Mouse (Mus musculus): Measurements from ENCODE around the gene 1700123O20Rik. TPM values are rescaled to one million over a fixed set of nuclear protein-coding genes. Genes with fewer than 3 reads are reported as not detected.

1700123O20Rik gene
- total RNA-seq, 4 experiments from 2014 or later, result 12.9 to 15.3 (median 13.3) TPM

DNA sequence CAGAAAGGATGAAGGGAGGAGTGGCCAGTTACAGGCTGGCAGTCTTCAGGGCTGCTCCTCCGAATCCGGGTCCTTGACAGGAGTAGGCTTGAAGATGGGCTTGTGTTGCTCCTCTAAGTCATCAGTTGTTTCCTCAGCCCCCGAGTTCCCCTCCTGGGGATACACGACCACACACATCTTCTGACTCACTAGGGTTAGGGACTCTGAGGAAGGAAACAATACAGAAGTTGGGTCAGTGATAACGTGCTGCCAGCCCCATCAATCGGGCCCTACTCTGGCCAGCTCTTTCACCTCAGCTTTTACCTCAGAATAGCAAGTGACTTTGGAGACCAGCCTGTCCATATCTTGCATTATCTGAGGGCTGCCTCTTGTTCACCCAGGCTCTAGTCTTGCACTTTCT is 38.0 kb downstream of the 1700123O20Rik start:
- DNase-seq (ENCODE audit: low spot score), result no peak

DNA sequence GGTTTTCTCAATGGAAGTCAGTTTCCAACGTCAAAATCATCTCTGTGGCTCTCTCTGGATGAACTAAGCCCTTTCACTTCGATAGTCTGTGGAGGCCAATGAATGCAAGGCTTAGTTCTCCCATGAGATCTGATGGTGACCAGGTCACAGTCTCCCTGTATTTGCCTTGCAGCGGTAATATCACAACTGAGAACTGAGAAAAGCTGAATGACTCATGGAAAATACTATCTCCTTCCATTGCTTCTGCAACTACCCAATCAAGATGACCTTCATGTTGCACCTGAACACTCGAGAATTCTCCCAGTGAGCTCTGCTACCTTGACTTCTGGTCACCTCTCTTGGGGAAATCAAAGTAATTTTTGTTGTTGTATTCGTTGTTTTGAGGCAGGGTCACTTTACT is 41.5 kb downstream of the 1700123O20Rik start:
- no peak for DNase-seq (ENCODE audit: low spot score)

DNA sequence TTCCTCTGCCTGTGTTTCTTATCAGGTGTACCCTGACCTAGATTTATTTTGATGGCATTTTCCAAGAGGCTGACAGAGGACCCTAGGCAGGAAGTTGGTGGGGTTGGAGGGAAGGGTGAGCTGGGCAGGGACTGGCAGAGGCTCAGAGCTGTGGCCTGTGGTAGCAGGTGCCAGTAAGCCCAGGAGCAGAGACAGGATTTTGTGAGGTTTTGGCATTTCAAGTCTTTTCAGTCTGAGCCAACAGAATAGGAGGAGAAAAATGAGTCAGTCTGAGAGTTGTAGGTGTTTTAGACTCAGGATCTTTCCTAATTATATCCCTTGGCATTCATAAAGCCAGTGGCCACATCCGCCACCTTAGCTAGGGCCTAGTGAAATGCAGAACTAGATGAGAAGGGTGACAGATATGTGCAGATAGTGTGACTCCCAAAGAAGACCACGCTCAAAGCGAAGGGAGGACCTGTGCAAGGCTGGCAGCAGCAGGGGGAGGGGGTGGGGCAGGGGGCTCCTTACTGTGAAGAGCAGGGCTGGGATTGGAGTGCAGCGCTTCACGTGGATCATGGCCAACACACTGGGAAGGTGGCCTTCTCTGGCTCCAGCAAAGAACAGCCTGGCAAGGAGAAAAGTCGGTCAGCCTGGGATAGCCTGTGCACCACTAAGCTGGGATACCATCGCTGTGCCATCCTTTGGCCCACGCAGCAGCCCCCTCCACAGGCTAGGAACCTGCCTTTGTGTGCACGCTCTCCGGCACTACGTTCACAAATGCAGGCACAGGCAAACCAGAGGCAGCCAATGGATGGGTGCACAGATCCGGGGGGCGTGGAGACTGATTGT is 43.0 kb downstream of the 1700123O20Rik start:
- no peak for DNase-seq (ENCODE audit: low spot score)

DNA sequence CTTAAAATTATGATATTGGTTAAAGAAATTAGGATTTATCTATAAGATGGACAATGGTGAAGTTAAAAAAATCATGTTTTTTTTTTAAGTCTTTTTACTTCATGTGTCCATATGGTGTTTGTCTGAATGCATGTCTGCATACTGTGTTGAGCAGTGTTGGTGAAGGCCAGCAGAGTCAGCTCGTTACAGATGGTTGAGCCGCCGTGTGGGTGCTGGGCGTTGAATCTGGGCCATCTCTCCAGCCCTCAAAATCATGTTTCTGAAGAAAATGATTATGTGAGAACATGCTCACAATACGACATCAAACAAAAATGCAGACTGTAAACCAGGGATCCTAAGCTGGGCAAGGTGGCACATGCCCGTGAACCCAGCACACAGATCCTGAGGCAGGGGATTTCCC is 44.3 kb downstream of the 1700123O20Rik start:
- DNase-seq (ENCODE audit: low spot score), result no peak

DNA sequence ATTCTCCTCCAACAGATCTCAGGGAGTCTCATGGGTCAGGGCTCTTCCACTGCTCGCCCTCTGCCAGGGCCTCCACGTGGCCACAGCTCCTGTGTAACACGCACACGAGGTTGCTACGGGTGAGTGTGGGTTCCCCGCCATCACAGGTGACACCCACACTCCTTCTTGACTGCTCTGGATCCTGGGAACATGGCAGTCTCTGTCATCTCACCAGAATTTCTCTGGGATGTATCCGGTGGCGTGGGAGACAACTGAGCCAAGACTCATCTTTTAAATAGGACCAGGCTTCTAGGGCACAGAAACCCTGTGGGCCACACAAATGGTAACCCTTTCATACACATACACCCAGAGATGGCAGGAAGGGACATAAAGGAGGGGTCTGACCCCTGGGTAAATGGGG is 46.2 kb downstream of the 1700123O20Rik start:
- DNase-seq (ENCODE audit: low spot score), result no peak

DNA sequence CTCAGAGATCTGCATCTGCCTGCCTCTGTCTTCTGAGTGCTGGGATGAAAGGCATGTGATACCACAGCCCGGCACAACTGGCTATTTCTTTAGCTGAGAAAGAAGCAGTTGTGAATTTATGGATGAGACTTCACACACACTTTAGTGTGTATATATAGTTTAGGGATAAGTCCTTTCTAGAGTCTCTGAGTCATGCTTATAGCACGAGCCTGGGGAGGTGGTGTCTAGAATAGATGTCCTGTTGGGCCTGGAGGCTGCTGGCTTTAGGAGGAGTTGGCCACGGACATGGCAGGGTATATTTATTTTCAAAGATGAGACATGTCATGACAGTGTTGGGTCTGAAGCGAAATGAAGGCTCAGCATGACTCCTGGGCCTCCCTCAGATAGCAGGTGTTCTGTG is 48.0 kb downstream of the 1700123O20Rik start:
- no peak for DNase-seq (ENCODE audit: low spot score)

DNA sequence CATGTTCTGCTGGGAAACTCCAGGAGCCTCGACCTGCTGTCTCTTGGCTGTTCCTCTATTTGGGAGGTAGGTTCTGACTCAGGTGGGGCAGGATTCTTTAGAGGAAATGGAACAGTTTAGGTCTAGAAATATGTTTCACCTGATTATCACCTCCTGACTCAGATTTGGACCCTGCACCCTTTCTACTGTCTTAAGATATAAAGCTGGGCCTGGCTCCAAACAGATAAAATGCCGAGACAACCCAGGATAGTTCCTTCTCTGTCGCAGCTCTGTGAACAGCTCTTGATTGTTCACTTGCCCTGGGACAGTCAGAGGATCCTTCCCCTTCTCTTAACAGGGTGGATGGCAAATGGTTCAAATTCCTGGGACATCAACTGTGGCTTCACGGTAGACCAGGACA is 49.2 kb downstream of the 1700123O20Rik start:
- no peak for DNase-seq (ENCODE audit: low spot score)

DNA sequence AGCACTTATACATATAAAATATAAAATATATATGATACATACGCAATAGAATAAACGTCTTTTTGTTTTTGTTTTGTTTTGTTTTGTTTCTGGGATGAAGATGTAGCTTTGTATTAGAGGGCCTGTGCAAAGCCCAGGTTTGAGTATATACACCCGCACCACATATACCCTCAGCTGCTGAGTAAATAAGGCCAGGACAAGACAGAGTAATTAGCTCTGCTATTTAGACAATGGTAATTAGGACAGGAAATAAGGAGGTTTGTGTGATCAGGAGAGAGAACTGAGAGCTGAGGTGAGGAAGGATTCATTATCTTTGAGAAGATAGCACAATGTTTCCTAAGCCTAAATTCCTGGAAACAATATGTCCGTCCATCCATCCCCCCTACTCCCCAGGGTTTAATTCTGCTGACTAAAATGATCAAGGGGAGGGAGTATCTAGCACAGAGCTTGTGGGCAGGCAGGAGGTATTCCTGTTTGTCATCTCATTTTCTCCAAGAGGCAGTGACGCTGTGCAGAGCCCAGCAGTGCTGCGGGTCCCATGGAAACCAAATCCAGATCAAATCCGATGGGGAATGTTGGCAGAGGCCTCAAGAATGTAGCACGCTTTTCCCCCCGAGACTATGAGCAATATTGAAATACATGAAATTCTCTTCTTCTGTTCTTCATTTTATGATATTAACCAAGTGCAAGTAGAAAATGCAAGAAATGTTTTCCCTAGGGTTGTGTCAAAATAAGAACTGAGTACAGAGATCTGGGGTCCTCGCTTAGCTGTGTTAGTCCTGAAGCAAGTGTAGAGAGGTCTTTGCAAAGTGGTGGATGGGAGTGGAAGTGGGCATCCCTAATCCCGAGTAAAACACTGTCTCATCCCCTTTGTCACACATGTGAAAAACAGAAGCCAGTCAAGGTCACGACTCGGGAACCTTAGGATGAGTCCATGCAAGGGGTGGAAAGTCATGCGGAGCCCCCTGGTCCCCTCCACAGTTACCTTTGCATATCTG is 50.8 kb downstream of the 1700123O20Rik start:
- DNase-seq (ENCODE audit: low spot score), result no peak

DNA sequence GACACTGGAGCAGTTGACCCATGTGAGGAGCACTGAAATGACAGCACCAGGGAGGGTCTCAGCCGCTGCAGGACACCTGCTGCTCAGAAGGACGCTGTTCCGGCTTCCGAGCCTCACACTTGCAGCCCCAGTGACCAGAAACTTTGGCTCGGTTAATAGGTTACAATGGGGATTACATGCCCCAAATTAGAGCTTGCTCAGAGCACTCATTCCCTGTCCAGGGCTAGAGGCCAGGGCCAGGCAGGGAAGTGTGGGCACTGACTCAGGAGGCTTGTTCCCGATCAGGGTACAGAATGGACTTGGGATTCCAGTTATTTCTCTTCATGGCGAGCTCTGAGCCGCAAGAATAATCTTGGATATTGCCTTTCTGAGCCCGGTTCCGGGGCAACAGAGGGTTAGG is 51.6 kb downstream of the 1700123O20Rik start:
- no peak for DNase-seq (ENCODE audit: low spot score)

Small RNA genes within 50 kb of the gene (microRNA-seq; reads per million reads assigned to microRNA genes)
- gene Mir6948, result 0.84 reads per million

Other genes with a start within 250 kb of the 1700123O20Rik start
- 10 to 100 TPM; 45.5 to 62.2 (median 50.7) TPM for gene Lrp10, start 222.1 kb upstream of the 1700123O20Rik start, total RNA-seq (2022)
- not detected for gene Rem2, start 210.1 kb upstream of the 1700123O20Rik start, total RNA-seq (2022)
- gene Prmt5, start 168.7 kb upstream of the 1700123O20Rik start, total RNA-seq (2022), result 10 to 100 TPM; 29.8 to 34.0 (median 32.1) TPM
- 1 to 10 TPM; 3.5 to 6.1 (median 4.1) TPM for gene Haus4, start 131.6 kb upstream of the 1700123O20Rik start, total RNA-seq (2022)
- gene Ajuba, start 108.7 kb upstream of the 1700123O20Rik start, total RNA-seq (2022), result 1 to 10 TPM; 4.6 to 5.2 (median 4.7) TPM
- 1 to 10 TPM; 2.7 to 5.8 (median 4.7) TPM for gene 4931414P19Rik, start 80.2 kb upstream of the 1700123O20Rik start, total RNA-seq (2022)
- gene Psmb5, start 68.2 kb upstream of the 1700123O20Rik start, total RNA-seq (2022), result 100 to 1,000 TPM; 177 to 185 (median 182) TPM
- not detected for gene Psmb11, start 64.8 kb upstream of the 1700123O20Rik start, total RNA-seq (2022)
- not detected for gene Gm17606, start 45.3 kb upstream of the 1700123O20Rik start, total RNA-seq (2022)
- gene Cdh24, start 44.9 kb upstream of the 1700123O20Rik start, total RNA-seq (2022), result under 1 TPM; 0.08 to 0.57 (median 0.12) TPM
- 10 to 100 TPM; 63.8 to 81.1 (median 74.3) TPM for gene Acin1, start 715 bp downstream of the 1700123O20Rik start, total RNA-seq (2022)
- not detected for gene Gm29776, start 12.6 kb downstream of the 1700123O20Rik start, total RNA-seq (2022)
- not detected for gene Cebpe, start 26.0 kb downstream of the 1700123O20Rik start, total RNA-seq (2022)
- gene Slc7a8, start 95.7 kb downstream of the 1700123O20Rik start, total RNA-seq (2022), result 1 to 10 TPM; 1.5 to 2.3 (median 2.0) TPM
- gene Rnf212b, start 127.9 kb downstream of the 1700123O20Rik start, total RNA-seq (2022), result under 1 TPM in 3 of 4 experiments, not detected in 1; 0.25 to 0.49 (median 0.38) TPM
- gene Homez, start 184.7 kb downstream of the 1700123O20Rik start, total RNA-seq (2022), result 1 to 10 TPM; 6.4 to 9.8 (median 7.5) TPM
- 1 to 10 TPM; 2.9 to 4.2 (median 3.3) TPM for gene Ppp1r3e, start 191.3 kb downstream of the 1700123O20Rik start, total RNA-seq (2022)
- gene Bcl2l2, start 197.2 kb downstream of the 1700123O20Rik start, total RNA-seq (2022), result 10 to 100 TPM; 44.7 to 52.4 (median 45.5) TPM
- gene Gm20521, start 197.2 kb downstream of the 1700123O20Rik start, total RNA-seq (2022), result 10 to 100 TPM in 1 of 4 experiments, 1 to 10 TPM in 3; 3.4 to 11.8 (median 7.9) TPM
- 10 to 100 TPM; 37.3 to 54.4 (median 50.2) TPM for gene Pabpn1, start 206.3 kb downstream of the 1700123O20Rik start, total RNA-seq (2022)
- gene Slc22a17, start 226.9 kb downstream of the 1700123O20Rik start, total RNA-seq (2022), result 1 to 10 TPM; 1.7 to 3.6 (median 2.6) TPM
- 1 to 10 TPM; 1.6 to 2.6 (median 2.2) TPM for gene Efs, start 239.9 kb downstream of the 1700123O20Rik start, total RNA-seq (2022)
- not detected for gene Il25, start 246.5 kb downstream of the 1700123O20Rik start, total RNA-seq (2022)

Measured in heart, adult 8-10 months (tissue).